Mouse (Mus musculus): ENCODE data around the gene Pacsin2. TPM values are rescaled to one million over a fixed set of nuclear protein-coding genes. Genes with fewer than 3 reads are reported as not detected.

Pacsin2 gene
- polyA plus RNA-seq, 1 experiment: 94.9 TPM

DNA sequence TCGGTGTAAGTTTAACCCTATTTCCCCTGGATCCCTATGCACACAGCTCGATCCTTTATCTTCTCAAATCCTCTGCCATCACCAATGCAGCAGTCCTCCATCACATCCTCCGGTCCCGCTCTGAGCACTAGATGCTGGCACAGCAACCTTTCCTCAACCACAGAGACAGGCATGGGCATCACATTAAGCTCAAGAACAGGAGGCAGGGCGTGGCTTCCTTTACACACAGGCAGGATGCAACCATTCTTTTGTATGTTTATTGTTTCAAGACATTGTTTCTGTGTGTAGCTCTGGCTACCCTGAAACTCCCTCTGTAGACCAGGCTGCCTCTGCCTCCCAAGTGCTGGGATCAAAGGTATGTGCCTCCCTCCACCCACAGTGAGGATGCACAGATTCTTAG, 8.8 kb downstream of the Pacsin2 start:
- no peak for TF ChIP-seq CTCF (IDR thresholded peaks at IDR 0.05; ENCODE audit: borderline replicate concordance, insufficient read depth, low read depth, low read length)
- TF ChIP-seq POLR2A (IDR thresholded peaks at IDR 0.05; ENCODE audit: borderline replicate concordance, insufficient read depth, low read length): no peak
- Histone ChIP-seq H3K4me3 (replicated peaks; ENCODE audit: insufficient read depth, low read depth, low read length) (no peak overlapping the region), H3K27ac (ENCODE audit: insufficient read depth, low read length) (no peak overlapping the region), H3K27me3 (ENCODE audit: control insufficient read depth, insufficient read depth, low read length) (no peaks in the 10 kb centered on the region), H3K4me1 (ENCODE audit: control insufficient read depth, insufficient read depth, low read length) (no peaks in the 10 kb centered on the region)
- WGBS: 93% methylated on average over 5 of the region's 5 CpGs
- DNase-seq: no peak

DNA sequence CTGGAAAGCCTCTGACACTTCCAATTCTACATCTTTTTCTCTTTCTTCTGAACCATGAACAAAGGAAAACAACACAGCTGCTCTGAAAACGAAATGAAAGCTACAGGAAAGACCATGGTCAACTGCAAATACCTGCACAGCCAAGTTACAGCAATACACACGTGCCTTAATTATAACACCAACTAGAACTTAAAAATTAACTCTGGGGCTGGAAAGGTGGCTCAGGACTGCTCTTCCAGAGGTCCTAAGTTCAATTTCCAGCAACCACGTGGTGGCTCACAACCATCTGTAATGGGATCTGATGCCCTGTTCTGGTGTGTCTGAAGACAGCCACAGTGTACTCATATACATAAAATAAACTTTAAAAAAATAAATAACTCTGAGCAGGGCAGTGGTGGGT, 9.4 kb downstream of the Pacsin2 start:
- DNase-seq: no peak
- H3K4me3 ChIP-seq (replicated peaks; ENCODE audit: insufficient read depth, low read depth, low read length): no peak overlapping the region
- 74% methylated on average over 3 of the region's 3 CpGs for WGBS
- no peak overlapping the region for H3K27ac ChIP-seq (ENCODE audit: insufficient read depth, low read length)
- no peaks in the 10 kb centered on the region for H3K4me1 ChIP-seq (ENCODE audit: control insufficient read depth, insufficient read depth, low read length)
- TF ChIP-seq CTCF (IDR thresholded peaks at IDR 0.05; ENCODE audit: borderline replicate concordance, insufficient read depth, low read depth, low read length) (no peak), POLR2A (IDR thresholded peaks at IDR 0.05; ENCODE audit: borderline replicate concordance, insufficient read depth, low read length) (no peak)
- H3K27me3 ChIP-seq (ENCODE audit: control insufficient read depth, insufficient read depth, low read length): no peaks in the 10 kb centered on the region

DNA sequence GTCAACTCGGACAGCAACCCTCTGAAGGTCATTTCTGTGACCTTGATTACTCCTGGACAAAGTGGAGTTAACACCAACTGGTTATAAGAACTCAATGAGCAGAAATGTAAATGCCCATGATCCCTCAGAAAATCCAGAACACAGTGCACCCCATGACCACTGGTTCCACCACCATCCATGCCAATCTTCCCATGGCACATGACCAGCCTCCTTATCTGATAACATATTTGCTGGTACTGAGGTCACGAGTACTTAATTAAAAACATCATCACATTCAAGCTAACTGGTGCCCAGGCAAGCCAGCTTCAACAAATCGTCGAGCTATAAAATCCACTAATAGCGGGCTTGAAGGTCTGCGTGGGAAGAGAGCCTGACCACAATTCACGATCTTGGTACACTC, 10.0 kb downstream of the Pacsin2 start:
- Histone ChIP-seq H3K4me1 (ENCODE audit: control insufficient read depth, insufficient read depth, low read length) (no peaks in the 10 kb centered on the region), H3K27ac (ENCODE audit: insufficient read depth, low read length) (no peak overlapping the region), H3K4me3 (replicated peaks; ENCODE audit: insufficient read depth, low read depth, low read length) (no peak overlapping the region), H3K27me3 (ENCODE audit: control insufficient read depth, insufficient read depth, low read length) (no peaks in the 10 kb centered on the region)
- no peak for DNase-seq
- TF ChIP-seq POLR2A (IDR thresholded peaks at IDR 0.05; ENCODE audit: borderline replicate concordance, insufficient read depth, low read length) (no peak), CTCF (IDR thresholded peaks at IDR 0.05; ENCODE audit: borderline replicate concordance, insufficient read depth, low read depth, low read length) (no peak)
- WGBS: 90% methylated on average over 7 of the region's 7 CpGs

DNA sequence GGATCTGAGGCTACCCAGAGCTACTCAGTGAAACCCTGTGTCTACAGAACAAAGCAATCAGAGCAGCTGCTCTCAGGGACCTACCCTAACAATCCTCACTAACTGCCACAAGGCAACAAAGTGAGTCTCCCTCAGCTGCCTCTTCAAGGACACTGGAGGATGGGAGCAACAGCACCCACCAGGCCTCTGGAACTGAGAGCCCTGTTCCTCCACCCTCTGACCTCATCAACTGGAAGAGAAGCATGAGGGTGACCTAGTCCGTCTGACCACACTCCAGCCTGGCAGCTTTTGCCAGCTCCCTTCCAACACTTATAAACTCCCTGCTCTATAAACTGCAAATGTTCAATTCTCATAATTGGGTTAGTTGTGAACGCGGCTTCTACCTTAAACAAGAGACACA, 10.5 kb downstream of the Pacsin2 start:
- H3K27ac ChIP-seq (ENCODE audit: insufficient read depth, low read length): no peak overlapping the region
- no peak overlapping the region for H3K4me3 ChIP-seq (replicated peaks; ENCODE audit: insufficient read depth, low read depth, low read length)
- whole genome bisulfite sequencing: 79% methylated on average over 3 of the region's 3 CpGs
- no peak for DNase-seq
- no peak for TF ChIP-seq POLR2A (IDR thresholded peaks at IDR 0.05; ENCODE audit: borderline replicate concordance, insufficient read depth, low read length)
- TF ChIP-seq CTCF (IDR thresholded peaks at IDR 0.05; ENCODE audit: borderline replicate concordance, insufficient read depth, low read depth, low read length): no peak
- no peaks in the 10 kb centered on the region for H3K27me3 ChIP-seq (ENCODE audit: control insufficient read depth, insufficient read depth, low read length)
- no peaks in the 10 kb centered on the region for H3K4me1 ChIP-seq (ENCODE audit: control insufficient read depth, insufficient read depth, low read length)

DNA sequence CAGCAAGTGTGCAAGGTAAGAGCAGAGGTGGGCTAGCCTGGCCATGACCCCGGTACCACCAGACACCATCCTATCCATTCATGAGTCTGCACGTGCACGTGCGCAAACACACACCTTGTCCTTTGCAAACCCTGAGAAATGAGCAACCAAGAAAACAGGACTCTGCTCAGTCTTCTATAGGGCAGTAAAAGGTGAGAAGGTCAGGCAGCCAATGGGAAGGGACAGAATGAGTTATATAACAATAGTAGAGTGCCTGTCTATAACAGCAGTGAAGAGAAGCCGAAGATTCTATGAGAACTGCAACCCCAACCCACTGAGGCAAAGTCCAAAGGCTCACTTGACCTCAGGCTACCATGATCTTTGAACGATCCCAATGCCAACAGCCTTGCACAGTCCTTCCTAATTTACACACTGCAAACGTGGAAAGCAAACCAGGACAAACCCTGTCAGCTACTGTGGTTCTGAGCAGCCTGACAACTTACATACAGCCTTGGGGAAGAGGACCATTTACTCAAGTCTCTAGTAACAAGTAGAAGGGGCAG, 12.1 kb downstream of the Pacsin2 start:
- WGBS: 85% methylated on average over 7 of the region's 7 CpGs
- no peak overlapping the region for H3K27ac ChIP-seq (ENCODE audit: insufficient read depth, low read length)
- TF ChIP-seq POLR2A (IDR thresholded peaks at IDR 0.05; ENCODE audit: borderline replicate concordance, insufficient read depth, low read length) (no peak), CTCF (IDR thresholded peaks at IDR 0.05; ENCODE audit: borderline replicate concordance, insufficient read depth, low read depth, low read length) (no peak)

DNA sequence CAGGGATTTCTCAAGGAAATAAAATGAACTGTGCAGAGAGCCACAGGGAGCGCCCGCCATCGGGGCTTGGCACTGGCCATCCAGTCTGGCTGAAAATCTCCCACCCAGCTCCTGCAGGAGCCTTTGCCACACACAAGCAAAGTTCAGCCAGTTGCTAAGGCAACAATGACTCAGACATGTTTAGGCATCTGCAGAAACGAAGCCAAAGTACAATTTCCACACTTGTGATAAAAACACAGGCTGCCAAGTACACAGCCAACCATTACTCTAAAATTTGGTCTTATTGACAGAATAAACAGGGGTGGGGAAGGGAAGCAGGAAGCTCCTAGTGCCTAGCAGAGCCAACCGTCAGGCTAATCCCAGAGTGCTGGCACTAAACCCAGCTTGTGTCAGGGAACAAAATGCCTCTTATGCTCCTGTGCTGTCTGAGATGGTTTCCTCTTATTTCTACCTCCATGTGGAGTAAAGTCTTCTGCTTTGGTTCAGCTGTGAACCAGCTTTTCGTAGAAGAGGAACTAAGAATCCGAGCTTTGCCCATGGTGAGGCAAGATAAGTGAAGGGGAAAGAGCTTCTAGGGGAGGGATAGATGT, 12.7 kb downstream of the Pacsin2 start:
- Histone ChIP-seq H3K4me1 (ENCODE audit: control insufficient read depth, insufficient read depth, low read length) (no peaks in the 10 kb centered on the region; the same call in 1 of the 2 replicates), H3K27me3 (ENCODE audit: control insufficient read depth, insufficient read depth, low read length) (no peaks in the 10 kb centered on the region), H3K4me3 (replicated peaks; ENCODE audit: insufficient read depth, low read depth, low read length) (no peak overlapping the region), H3K27ac (ENCODE audit: insufficient read depth, low read length) (no peak overlapping the region)
- WGBS: 43% methylated on average over 7 of the region's 7 CpGs
- no peak for DNase-seq
- TF ChIP-seq POLR2A (IDR thresholded peaks at IDR 0.05; ENCODE audit: borderline replicate concordance, insufficient read depth, low read length) (no peak), CTCF (IDR thresholded peaks at IDR 0.05; ENCODE audit: borderline replicate concordance, insufficient read depth, low read depth, low read length) (no peak)

More for the DNA sequence above, 12.1 kb downstream of the Pacsin2 start:
- Histone ChIP-seq H3K27me3 (ENCODE audit: control insufficient read depth, insufficient read depth, low read length) (no peaks in the 10 kb centered on the region), H3K4me1 (ENCODE audit: control insufficient read depth, insufficient read depth, low read length) (no peaks in the 10 kb centered on the region; the same call in 1 of the 2 replicates), H3K4me3 (replicated peaks; ENCODE audit: insufficient read depth, low read depth, low read length) (no peak overlapping the region)
- DNase-seq: no peak

DNA sequence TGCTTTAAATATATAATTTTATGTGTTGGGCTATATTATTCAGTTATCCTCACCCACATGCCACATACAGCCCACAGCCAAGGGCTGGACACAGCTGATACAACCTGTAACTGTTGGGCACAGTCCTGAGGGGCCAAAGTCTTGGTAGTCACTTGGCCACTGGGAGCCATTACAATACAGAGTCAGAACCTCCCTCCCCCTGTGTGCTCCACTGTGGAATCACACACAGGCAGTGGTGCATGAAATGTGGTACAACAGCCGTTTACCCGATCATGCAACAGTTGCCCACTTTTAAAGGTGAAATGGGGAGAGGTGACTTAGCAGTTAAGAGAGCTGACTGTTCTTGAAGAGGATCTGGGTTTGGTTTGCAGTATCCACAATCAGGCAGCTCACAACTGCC, 14.4 kb downstream of the Pacsin2 start:
- H3K4me1 ChIP-seq (ENCODE audit: control insufficient read depth, insufficient read depth, low read length): no peaks in the 10 kb centered on the region; the same call in 1 of the 2 replicates
- DNase-seq: no peak
- H3K27me3 ChIP-seq (ENCODE audit: control insufficient read depth, insufficient read depth, low read length): no peaks in the 10 kb centered on the region
- no peak overlapping the region for H3K4me3 ChIP-seq (replicated peaks; ENCODE audit: insufficient read depth, low read depth, low read length)
- H3K27ac ChIP-seq (ENCODE audit: insufficient read depth, low read length): no peak overlapping the region
- TF ChIP-seq CTCF (IDR thresholded peaks at IDR 0.05; ENCODE audit: borderline replicate concordance, insufficient read depth, low read depth, low read length) (no peak), POLR2A (IDR thresholded peaks at IDR 0.05; ENCODE audit: borderline replicate concordance, insufficient read depth, low read length) (no peak)
- WGBS: 85% methylated on average over 2 of the region's 2 CpGs

DNA sequence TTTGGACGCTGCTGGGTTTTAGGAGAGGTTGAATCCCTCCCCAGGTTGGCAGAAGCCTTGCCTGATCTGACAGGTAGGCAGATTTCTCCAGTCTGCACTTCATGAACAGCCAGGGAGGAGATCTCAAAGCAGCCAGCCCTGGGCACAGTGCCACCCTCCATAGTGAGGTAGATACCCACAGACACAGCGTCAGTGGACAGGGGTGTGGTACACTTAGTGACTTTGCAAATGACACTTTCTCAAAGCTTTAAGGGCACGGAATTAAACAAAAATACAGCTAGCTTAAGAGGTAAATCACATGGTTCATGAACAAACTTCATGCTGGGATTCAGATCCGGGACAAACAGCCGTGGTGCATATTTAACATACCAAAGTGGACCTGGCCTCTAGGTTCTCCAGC, 15.8 kb downstream of the Pacsin2 start:
- H3K4me3 ChIP-seq (replicated peaks; ENCODE audit: insufficient read depth, low read depth, low read length): no peak overlapping the region
- H3K4me1 ChIP-seq (ENCODE audit: control insufficient read depth, insufficient read depth, low read length): no peaks in the 10 kb centered on the region; the same call in 1 of the 2 replicates
- 49% methylated on average over 5 of the region's 5 CpGs for WGBS
- no peak for DNase-seq
- no peak for TF ChIP-seq POLR2A (IDR thresholded peaks at IDR 0.05; ENCODE audit: borderline replicate concordance, insufficient read depth, low read length)
- TF ChIP-seq CTCF (IDR thresholded peaks at IDR 0.05; ENCODE audit: borderline replicate concordance, insufficient read depth, low read depth, low read length): no peak
- H3K27me3 ChIP-seq (ENCODE audit: control insufficient read depth, insufficient read depth, low read length): no peaks in the 10 kb centered on the region
- H3K27ac ChIP-seq (ENCODE audit: insufficient read depth, low read length): no peak overlapping the region

Data from cerebellum, adult 2 months (tissue).